Mouse (Mus musculus) cerebellum, adult 11-12 months (tissue): Measurements from ENCODE around the gene Sds.

Source experiments
- DNase-seq: peaks from one replicate; pipeline ENCODE4 v3.0.0; 2022

Gene Sds

GRCm38 (mm10) chr5:120440733-120441132, 35.6 kb upstream of the Sds start:
- DNase-seq: peak; percentile 82

GRCm38 (mm10) chr5:120447305-120447704, 29.0 kb upstream of the Sds start:
- no peak for DNase-seq

GRCm38 (mm10) chr5:120454756-120455337, 21.5 kb upstream of the Sds start:
- no peak for DNase-seq

- DNase-seq: no peak
Observed at GRCm38 (mm10) chr5:120456253-120456652, 20.1 kb upstream of the Sds start.

- DNase-seq: no peak
Observed at GRCm38 (mm10) chr5:120456841-120457554, 19.3 kb upstream of the Sds start.

GRCm38 (mm10) chr5:120457628-120458027, 18.7 kb upstream of the Sds start:
- peak; percentile 45 for DNase-seq

- DNase-seq: no peak
Observed at GRCm38 (mm10) chr5:120459133-120459532, 17.2 kb upstream of the Sds start.

GRCm38 (mm10) chr5:120461902-120462301, 14.4 kb upstream of the Sds start:
- DNase-seq: no peak

- no peak for DNase-seq
Observed at GRCm38 (mm10) chr5:120464321-120464720, 12.0 kb upstream of the Sds start.

GRCm38 (mm10) chr5:120465062-120465461, 11.3 kb upstream of the Sds start:
- DNase-seq: no peak

- no peak for DNase-seq
Observed at GRCm38 (mm10) chr5:120465860-120466259, 10.5 kb upstream of the Sds start.

- no peak for DNase-seq
Observed at GRCm38 (mm10) chr5:120467026-120467425, 9.3 kb upstream of the Sds start.

- no peak for DNase-seq
Observed at GRCm38 (mm10) chr5:120468336-120468735, 8.0 kb upstream of the Sds start.

- DNase-seq: no peak
Observed at GRCm38 (mm10) chr5:120468830-120469229, 7.5 kb upstream of the Sds start.

- DNase-seq: no peak
Observed at GRCm38 (mm10) chr5:120471538-120471937, 4.8 kb upstream of the Sds start.

- no peak for DNase-seq
Observed at GRCm38 (mm10) chr5:120472770-120473169, 3.6 kb upstream of the Sds start, which contains the start of gene Sdsl. Gene Sdsl (minus strand): TSS chr5:120472810.

- DNase-seq: no peak
Observed at GRCm38 (mm10) chr5:120473361-120473760, 3.0 kb upstream of the Sds start.

GRCm38 (mm10) chr5:120475861-120476260, 465 bp upstream of the Sds start:
- no peak for DNase-seq

- DNase-seq: no peak
Observed at GRCm38 (mm10) chr5:120477993-120478392, 1.7 kb downstream of the Sds start.

- DNase-seq: no peak
Observed at GRCm38 (mm10) chr5:120479538-120479937, 3.2 kb downstream of the Sds start.

GRCm38 (mm10) chr5:120481205-120481604, 4.9 kb downstream of the Sds start:
- no peak for DNase-seq

GRCm38 (mm10) chr5:120483399-120483798, 7.1 kb downstream of the Sds start:
- no peak for DNase-seq

GRCm38 (mm10) chr5:120487844-120488243, 11.5 kb downstream of the Sds start:
- peak; percentile 15 for DNase-seq

- DNase-seq: peak; percentile 66
Observed at GRCm38 (mm10) chr5:120490679-120491192, 14.4 kb downstream of the Sds start.
